Mouse (Mus musculus): ENCODE results near the gene Ube2j1. TPM values are rescaled to one million over a fixed set of nuclear protein-coding genes. Genes with fewer than 3 reads are reported as not detected.

The Ube2j1 gene
- total RNA-seq, 2 experiments from 2014 or later = 42.3 to 43.4 TPM

DNA sequence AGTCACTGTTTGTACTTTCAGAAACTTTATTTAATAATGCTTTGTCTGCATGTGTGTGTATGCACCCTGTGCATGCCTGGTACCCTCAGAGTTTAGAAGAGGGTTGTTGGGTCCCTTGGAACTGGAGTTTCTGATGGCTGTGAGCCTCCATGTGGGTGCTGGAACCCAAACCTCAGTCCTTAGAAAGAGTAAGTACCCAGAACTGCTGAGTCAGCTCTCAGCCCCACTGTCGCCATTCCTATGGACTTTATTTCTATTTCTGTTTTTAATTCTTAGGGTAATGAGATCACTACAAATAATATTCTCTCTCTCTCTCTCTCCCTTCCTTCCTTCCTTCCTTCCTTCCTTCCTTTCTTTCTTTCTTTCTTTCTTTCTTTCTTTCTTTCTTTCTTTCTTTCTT, 21.1 kb upstream of the Ube2j1 start:
- intact Hi-C loops (cut with DNase I) = loop anchor here (10.0 kb wide), 1 partner anchor 355 kb away; the partner anchor contains the start of gene Mdn1
- no peak for DNase-seq (ENCODE audit: low spot score)

GRCm38 (mm10) chr4:33012484-33012883, 18.7 kb upstream of the Ube2j1 start:
- intact Hi-C loops (cut with DNase I) = loop anchor here (10.0 kb wide), 1 partner anchor 358 kb away; the partner anchor contains the start of gene Mdn1
- no peak for DNase-seq (ENCODE audit: low spot score)

- DNase-seq (ENCODE audit: low spot score) = peak; percentile 64
- intact Hi-C loops (cut with DNase I) = loop anchor here (5.0 to 10.0 kb wide), 3 partner anchors 99 to 364 kb away; partner anchors contain the start of gene Mdn1
These were observed 12.7 kb upstream of the Ube2j1 start for GRCm38 (mm10) chr4:33018361-33018999.

DNA sequence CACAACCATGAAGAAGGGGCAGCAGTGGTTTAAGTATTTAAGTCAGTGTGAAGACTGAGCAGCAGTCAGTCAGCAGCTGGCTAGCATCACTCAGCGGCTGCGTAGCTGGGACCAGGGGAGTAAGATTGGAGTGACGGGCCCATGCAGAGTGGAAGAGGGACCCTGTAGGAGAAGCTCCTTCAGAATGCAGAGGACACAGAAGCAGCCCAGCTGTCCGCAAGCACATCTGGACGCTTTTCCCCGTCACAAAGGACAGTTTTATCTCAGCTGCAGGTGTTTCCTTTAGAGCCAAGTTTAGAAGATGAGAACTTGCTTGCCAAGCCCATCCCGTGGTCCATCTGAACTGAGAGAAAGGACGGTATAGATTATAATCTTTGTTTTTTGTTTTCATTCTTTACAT, 6.8 kb upstream of the Ube2j1 start:
- DNase-seq (ENCODE audit: low spot score) = no peak
- intact Hi-C loops (cut with DNase I) = no loop called here

DNA sequence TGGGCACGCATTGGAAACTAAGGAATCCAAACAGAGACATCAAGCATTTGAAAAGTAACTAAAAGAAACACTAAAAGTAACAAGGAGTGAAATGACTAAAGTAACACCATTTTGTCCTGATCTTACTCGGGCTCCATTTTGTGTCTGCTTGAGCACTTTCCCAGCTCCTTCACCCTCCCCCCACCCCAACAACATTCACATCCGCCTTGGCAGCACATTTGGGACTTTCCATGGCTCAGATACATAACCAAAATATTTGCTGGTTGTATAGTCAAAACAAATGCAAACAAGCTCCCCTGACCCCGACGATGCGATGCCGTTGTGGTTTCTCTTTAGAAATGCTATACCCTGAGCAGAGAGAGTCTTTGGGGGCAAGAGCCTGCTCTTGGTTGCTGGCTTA, 2.1 kb upstream of the Ube2j1 start:
- intact Hi-C loops (cut with DNase I) = no loop called here
- no peak for DNase-seq (ENCODE audit: low spot score)

GRCm38 (mm10) chr4:33030264-33031194, 687 bp upstream of the Ube2j1 start:
- no peak for DNase-seq (ENCODE audit: low spot score)
- intact Hi-C loops (cut with DNase I) = loop anchor here (1.0 to 5.0 kb wide), 4 partner anchors 87 to 413 kb away; partner anchors contain the start of genes Casp8ap2 and Lyrm2

DNA sequence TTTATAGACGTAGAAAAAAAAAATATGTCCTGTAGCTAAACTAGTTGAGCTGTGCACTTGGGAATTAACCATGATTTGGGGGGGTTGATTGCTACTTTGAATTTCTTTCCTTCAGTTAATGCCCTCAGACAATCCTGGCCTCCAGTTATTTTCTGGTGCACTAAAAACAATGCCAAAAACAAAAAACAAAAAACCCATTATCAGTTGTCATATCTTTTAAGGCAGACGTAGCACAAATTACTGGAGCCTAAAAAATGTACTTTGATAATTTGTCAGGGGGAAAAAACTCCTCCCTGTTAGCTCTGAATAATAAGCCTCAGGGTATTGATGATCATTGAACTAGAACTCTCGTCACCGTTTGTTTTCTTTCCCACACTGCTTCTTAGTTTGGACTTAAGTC, 829 bp downstream of the Ube2j1 start:
- no peak for DNase-seq (ENCODE audit: low spot score)
- intact Hi-C loops (cut with DNase I) = loop anchor here (5.0 kb wide), 3 partner anchors 85 to 415 kb away; partner anchors contain the start of genes Casp8ap2 and Lyrm2

GRCm38 (mm10) chr4:33033515-33033914, 2.3 kb downstream of the Ube2j1 start:
- DNase-seq (ENCODE audit: low spot score) = no peak
- intact Hi-C loops (cut with DNase I) = loop anchor here (5.0 kb wide), 3 partner anchors 84 to 416 kb away; partner anchors contain the start of genes Casp8ap2 and Lyrm2

DNA sequence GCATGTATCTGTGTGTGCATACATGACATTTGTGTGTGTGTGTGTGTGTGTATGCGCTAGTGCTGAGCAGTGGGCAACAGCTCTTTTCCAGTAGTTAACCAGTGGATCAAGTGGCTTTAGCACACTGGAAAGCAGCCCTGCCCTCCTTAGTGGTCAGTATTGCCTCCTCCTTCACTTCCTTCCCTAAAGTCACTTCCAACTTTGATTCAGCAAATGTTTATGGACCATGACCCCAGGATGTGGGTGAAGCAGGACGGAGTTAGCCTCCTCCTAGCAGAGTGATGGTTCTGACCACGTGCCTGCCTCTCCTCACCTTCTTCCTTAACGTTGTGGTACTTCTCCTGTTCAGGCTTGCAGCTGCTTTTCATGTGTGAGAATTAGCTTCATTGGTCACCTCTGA, 8.6 kb downstream of the Ube2j1 start:
- intact Hi-C loops (cut with DNase I) = loop anchor here (5.0 kb wide), 1 partner anchor 383 kb away; the partner anchor contains the start of gene Mdn1
- DNase-seq (ENCODE audit: low spot score) = no peak

GRCm38 (mm10) chr4:33049601-33050000, 18.4 kb downstream of the Ube2j1 start:
- intact Hi-C loops (cut with DNase I) = no loop called here
- no peak for DNase-seq (ENCODE audit: low spot score)

DNA sequence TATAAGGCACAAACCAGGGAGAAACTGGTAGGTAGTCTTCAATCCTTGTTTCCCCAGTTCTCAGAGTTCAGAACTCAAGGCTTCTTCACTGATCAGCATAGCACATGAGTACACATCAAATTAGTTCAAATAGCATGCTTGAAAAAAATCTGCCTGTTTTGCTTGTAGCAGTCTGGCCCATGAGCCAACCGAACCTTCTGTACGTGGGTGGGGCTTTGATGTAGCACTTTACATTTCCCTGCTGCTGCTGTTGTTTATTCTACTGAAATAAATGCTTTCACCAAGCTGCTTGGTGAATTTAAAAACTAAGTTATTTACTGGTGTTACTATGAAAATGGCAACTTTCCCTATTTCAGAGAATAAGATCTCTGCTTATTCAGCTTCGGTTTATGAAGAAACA, 20.8 kb downstream of the Ube2j1 start:
- intact Hi-C loops (cut with DNase I) = no loop called here
- no peak for DNase-seq (ENCODE audit: low spot score)

GRCm38 (mm10) chr4:33052650-33053049, 21.4 kb downstream of the Ube2j1 start:
- no peak for DNase-seq (ENCODE audit: low spot score)
- intact Hi-C loops (cut with DNase I) = no loop called here

DNA sequence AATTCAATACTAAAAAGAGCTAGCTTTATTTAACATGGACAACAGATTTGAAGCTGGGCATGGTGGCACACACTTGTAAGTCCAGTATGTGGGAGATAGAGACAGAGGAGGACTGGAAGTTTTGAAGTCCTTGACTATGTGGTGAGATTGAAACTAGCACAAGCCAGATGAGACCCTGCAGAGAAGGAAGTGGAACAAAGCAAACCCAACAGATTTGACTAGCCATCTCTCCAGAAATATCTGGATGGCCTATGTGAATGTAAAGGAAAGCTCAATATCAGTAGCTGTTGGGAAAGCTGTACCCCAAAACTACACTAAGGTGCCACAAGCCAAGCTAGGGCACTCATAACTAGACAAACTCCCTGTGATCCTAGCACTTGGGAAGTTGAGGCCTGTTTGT, 23.2 kb downstream of the Ube2j1 start:
- no peak for DNase-seq (ENCODE audit: low spot score)
- intact Hi-C loops (cut with DNase I) = no loop called here

- no peak for DNase-seq (ENCODE audit: low spot score)
These were observed 25.1 kb downstream of the Ube2j1 start for GRCm38 (mm10) chr4:33056317-33056716.

DNA sequence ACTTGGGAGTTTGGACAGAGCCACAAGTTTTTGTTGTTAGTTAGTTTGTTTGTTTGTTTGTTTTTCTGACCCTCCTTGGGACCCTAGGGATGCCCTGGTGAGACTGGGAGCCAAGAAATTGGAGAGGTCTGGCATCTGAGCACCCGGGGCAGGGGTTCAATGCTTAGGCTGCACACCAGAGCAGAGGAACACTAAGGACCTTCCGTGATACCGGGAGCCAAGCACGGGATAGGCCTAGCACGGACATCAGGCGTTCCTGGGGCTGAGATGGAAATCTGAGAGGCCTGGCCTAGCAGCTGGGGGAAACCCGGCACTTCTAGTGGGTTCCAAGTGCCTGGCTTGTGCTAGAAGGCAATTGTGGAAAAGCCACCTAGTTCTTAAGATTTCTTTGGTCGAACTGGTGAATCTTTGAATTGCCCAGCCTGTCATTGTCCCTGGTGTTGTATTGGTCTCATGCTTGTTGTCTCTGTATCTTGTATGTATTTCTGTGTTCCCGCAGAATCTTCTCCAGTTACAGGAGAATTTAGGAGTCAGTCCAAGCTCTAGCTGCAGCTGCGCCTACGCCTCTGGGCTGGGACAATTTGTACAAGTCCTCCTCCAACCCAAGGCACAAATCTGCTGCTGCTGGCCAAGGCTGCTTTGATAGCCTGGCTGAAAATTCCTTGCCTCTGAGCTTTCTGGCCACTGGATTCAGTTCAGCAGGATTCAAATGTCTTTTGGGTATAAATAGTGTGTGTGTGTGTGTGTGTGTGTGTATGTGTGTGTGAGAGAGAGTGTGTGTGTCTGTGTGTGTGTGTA, 26.9 kb downstream of the Ube2j1 start:
- peak; percentile 76 for DNase-seq (ENCODE audit: low spot score)
- intact Hi-C loops (cut with DNase I) = no loop called here

More at GRCm38 (mm10) chr4:33056317-33056716, 25.1 kb downstream of the Ube2j1 start:
- intact Hi-C loops (cut with DNase I) = no loop called here

DNA sequence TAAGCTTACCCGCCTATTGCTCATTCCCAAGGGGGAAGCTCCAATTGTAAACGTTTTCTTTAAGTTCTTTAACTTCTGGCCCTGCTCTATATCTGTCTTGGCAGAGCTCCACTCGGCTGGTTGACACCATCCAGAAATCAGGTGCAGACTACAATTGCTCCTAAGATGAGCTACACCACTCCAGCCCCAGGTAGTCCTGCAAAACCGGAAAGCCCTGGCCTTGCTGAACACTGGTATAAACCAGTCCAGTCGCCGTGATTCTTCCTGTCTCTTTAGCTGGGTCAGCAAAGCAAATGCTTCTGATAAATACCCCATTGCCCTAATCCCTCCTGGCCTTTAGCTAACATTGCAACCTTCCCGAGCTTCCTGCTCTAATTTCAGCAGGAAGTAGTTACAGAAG, 29.9 kb downstream of the Ube2j1 start:
- intact Hi-C loops (cut with DNase I) = no loop called here
- no peak for DNase-seq (ENCODE audit: low spot score)

- intact Hi-C loops (cut with DNase I) = no loop called here
- no peak for DNase-seq (ENCODE audit: low spot score)
These were observed 31.8 kb downstream of the Ube2j1 start, which contains the start of gene Gabrr2 for GRCm38 (mm10) chr4:33062981-33063380. TSS of gene Gabrr2 (plus strand) at chr4:33062999.

DNA sequence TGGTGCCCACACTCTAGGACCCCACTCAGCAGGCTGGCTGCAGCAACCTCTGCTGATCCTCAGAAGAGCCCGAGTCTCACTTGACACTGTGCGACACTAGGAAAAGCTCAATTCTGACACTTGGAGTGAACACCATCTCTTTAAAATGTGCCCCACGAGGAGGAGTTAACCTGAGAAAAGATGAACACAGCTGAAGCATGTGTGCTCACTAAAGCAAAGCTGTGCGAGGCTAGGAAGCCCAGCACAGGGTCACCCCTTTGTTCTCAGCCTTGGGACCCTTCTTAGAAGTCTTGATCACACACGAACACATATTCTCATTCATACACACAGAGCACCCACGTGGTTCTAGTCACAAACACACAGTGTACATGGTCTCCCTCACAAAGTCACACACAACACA, 33.8 kb downstream of the Ube2j1 start:
- DNase-seq (ENCODE audit: low spot score) = no peak
- intact Hi-C loops (cut with DNase I) = no loop called here

DNA sequence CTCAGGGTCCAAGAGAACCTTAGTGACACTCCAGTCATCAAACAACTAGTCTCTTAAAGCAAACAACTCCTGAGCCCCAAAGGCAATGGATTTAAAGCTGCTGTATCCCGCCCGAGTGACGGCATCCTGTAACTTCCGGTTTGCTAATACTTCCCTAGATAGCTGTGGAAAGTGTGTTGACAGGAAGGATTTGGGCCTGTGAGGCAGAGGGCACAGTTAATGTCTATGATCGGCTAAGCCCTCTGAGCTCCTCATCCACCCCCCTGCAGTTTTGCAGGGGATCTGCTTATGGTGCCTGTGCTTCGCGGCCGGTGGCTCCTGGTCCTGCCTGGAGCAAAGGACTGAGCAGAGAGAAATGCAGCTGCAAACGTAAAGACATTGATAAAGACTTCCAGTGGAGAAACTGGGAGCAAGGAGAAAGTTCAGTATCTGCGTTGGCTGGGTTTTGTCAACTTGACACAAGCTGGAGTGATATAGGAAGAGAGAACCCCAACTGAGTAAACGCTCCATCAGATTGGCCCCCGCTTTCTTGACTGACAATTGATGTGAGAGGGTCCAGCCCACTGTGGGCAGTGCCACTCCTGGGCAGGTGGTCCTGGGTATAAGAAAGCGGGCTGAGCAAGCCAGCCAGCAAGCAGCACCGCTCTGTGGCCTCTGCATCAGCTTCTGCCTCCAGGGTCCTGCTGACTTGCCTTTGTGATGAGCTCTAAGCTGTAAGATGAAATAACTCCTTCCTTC, 35.2 kb downstream of the Ube2j1 start:
- intact Hi-C loops (cut with DNase I) = no loop called here
- no peak for DNase-seq (ENCODE audit: low spot score)
